Mouse (Mus musculus) myocyte (in vitro differentiated cells): ENCODE measurements around the gene Odc1.

Source experiments
- CEBPB ChIP-seq: IDR thresholded peaks from 2 replicates; pipeline ENCODE4 v1.6.1; 2011; ENCODE audit warnings: mild to moderate bottlenecking, moderate library complexity; ENCODE audit not compliant: poor library complexity, insufficient read depth, severe bottlenecking
- E2F4 ChIP-seq: IDR thresholded peaks from one replicate; pipeline ENCODE4 v1.6.1; 2011; ENCODE audit warnings: mild to moderate bottlenecking, control low read depth, moderate library complexity; ENCODE audit not compliant: insufficient read depth
- MYOG ChIP-seq, 3 experiments: IDR thresholded peaks; one replicate each; pipeline ENCODE4 v1.6.1; 2011; ENCODE audit warnings: control low read depth in 2 of 3, low read depth in 2 of 3, mild to moderate bottlenecking in 2 of 3; ENCODE audit not compliant: insufficient read length in 2 of 3, control insufficient read depth in 1 of 3, insufficient read depth in 1 of 3
- POLR2A ChIP-seq: IDR thresholded peaks from one replicate; pipeline ENCODE4 v1.6.1; 2011; ENCODE audit warnings: low read depth, mild to moderate bottlenecking, control low read depth, moderate library complexity; ENCODE audit not compliant: insufficient read length
- TCF12 ChIP-seq: IDR thresholded peaks from one replicate; pipeline ENCODE4 v1.6.1; 2011; ENCODE audit warnings: mild to moderate bottlenecking, control low read depth; ENCODE audit not compliant: poor library complexity, insufficient read depth, severe bottlenecking
- USF1 ChIP-seq: IDR thresholded peaks from one replicate; pipeline ENCODE4 v1.6.1; 2011; ENCODE audit warnings: low read depth, mild to moderate bottlenecking, control low read depth, moderate library complexity

- no peak for TF ChIP-seq POLR2A
- no peak for TF ChIP-seq USF1
- TF ChIP-seq TCF12: no peak
- TF ChIP-seq MYOG (IDR thresholded peaks at IDR 0.05; ENCODE audit: control insufficient read depth in 1 of 3, insufficient read depth in 1 of 3, insufficient read length in 2 of 3, low read depth in 2 of 3): no peak
- no peak for TF ChIP-seq E2F4
- TF ChIP-seq CEBPB: no peak
Observed at GRCm38 (mm10) chr12:17576041-17576440, 31.4 kb downstream of the Odc1 start.
